8 mouse cellular contexts compared by ENCODE assay signal in the genomic region with DNA sequence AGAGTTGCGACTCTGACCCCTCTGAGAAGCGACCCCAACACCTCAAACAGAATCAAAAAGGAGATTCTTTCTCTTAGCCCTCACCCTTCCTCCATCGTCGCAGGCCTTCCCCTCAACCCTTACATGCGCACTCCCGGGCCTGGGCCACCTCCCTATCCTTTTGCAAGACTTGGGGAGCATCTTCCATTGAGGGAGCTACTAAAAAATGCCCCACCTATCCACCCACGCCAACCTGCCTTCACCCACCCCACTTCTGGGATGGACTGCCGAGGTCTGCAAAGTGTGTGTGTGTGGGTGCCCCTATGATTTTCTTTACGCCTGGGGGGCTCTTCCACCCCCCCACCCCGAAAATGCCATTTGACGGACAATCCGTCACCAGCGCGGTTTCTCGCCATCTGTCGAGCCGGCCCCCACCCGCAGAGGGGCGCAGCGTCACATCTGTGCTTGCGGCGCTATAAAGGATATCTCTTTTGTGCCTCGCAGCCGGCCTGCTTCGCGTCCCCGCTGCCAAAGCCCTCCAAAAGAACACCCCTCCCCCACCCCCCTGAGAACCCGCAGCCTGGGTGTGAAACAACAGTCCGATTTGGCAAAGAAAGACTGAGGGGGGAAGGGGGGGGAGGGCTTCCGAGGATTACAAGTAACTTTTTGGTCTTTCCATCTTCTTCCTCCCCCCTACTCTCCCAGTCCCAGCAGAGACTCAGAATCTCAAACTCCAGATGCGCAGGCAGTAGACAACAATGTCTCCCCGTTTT. TPM values are rescaled to one million over a fixed set of nuclear protein-coding genes. Genes with fewer than 3 reads are reported as not detected.
DNase-seq lines count a peak whose midpoint lies in the region; ATAC-seq and TF ChIP-seq lines count a peak whose summit lies in the region.

No protein-coding gene starts in this region.

- H3K9ac ChIP-seq in embryonic facial prominence, embryonic 13.5 days = no peak overlapping the region

- peak overlapping the region; percentile 57 for H3K4me2 ChIP-seq in embryonic facial prominence, embryonic 13.5 days

- intact Hi-C loops in left cerebral cortex, adult 2 months (cut with DNase I) = loop anchor here (5.0 to 10.0 kb wide), 7 partner anchors 60 to 470 kb away; no protein-coding TSS in a partner anchor

- no peaks in the 10 kb centered on the region for H3K36me3 ChIP-seq in embryonic facial prominence, embryonic 13.5 days
- H3K36me3 ChIP-seq in limb, embryonic 10.5 days = no peaks in the 10 kb centered on the region

- peak overlapping the region; percentile 72 for H3K4me3 ChIP-seq in left cerebral cortex, adult 2 months
- H3K4me3 ChIP-seq in embryonic facial prominence, embryonic 13.5 days = peak overlapping the region; percentile 31
- peak overlapping the region; percentile 33 for H3K4me3 ChIP-seq in limb, embryonic 10.5 days

- H3K27ac ChIP-seq in left cerebral cortex, adult 2 months = peak overlapping the region; percentile 86
- H3K27ac ChIP-seq in embryonic facial prominence, embryonic 13.5 days = no peak overlapping the region
- no peak overlapping the region for H3K27ac ChIP-seq in limb, embryonic 10.5 days

- peak; percentile 21 to 40 for DNase-seq in left cerebral cortex, adult 2 months (ENCODE audit: extremely low spot score in 1 of 2, low spot score in 2 of 2)
- no peak for DNase-seq in left cerebral cortex, adult 11 months (ENCODE audit: low spot score)
- DNase-seq in limb, embryonic 10.5 days (ENCODE audit: low spot score) = no peak
- DNase-seq in right cerebral cortex, postnatal 14 days = peak; percentile 50
- DNase-seq in spleen, postnatal 4 days (ENCODE audit: low spot score in 2 of 2) = no peak
- DNase-seq in kidney, adult 11 months = no peak
- DNase-seq in layer of hippocampus, adult 11-12 months (ENCODE audit: low spot score) = no peak

- no peak for TF ChIP-seq CTCF in left cerebral cortex, adult 2 months (IDR thresholded peaks at IDR 0.05)

- H3K9me3 ChIP-seq in embryonic facial prominence, embryonic 13.5 days = no peaks in the 10 kb centered on the region; the same call in 1 of the 2 replicates
- no peaks in the 10 kb centered on the region for H3K9me3 ChIP-seq in limb, embryonic 10.5 days (replicated peaks)

- H3K27me3 ChIP-seq in embryonic facial prominence, embryonic 13.5 days = peaks cover 58% of the 10 kb centered on the region
- H3K27me3 ChIP-seq in limb, embryonic 10.5 days (ENCODE audit: low read depth, poor library complexity, severe bottlenecking) = peaks cover 51% of the 10 kb centered on the region

- H3K4me1 ChIP-seq in embryonic facial prominence, embryonic 13.5 days = peaks cover 12% of the 10 kb centered on the region
- peaks cover 13% of the 10 kb centered on the region for H3K4me1 ChIP-seq in limb, embryonic 10.5 days

- ATAC-seq in embryonic facial prominence, embryonic 13.5 days (ENCODE audit: insufficient number of reproducible peaks, insufficient read depth, low FRiP score, low TSS enrichment, low read depth) = no peak

- WGBS in embryonic facial prominence, embryonic 13.5 days = 1% methylated on average over 32 of the region's 32 CpGs
- under 1% methylated on average over 32 of the region's 32 CpGs for WGBS in limb, embryonic 10.5 days

RNA-seq across cellular contexts. Expression of gene Srrm4, which starts 0.6 kb away (rescaled TPM):
- 10 to 100 TPM; 28.8 to 30.7 TPM for total RNA-seq in left cerebral cortex, adult 2 months (2021)
- 0.51 and 1.2 TPM in 2 replicates for polyA plus RNA-seq in embryonic facial prominence, embryonic 13.5 days (2015; fragmentation: Nextera tagmentation; extraction: Ambion mirVana)
- polyA plus RNA-seq in limb, embryonic 10.5 days (2016; fragmentation: Nextera tagmentation; extraction: Ambion mirVana) = 0.04 TPM in 1 of 2 replicates, not detected in the other

Comparison
In these comparisons a context has a peak if more than half of its experiments do, and no peak if none do; other contexts are left out.
1. DNase-seq: peak in left cerebral cortex, adult 2 months (2 of 2) and right cerebral cortex, postnatal 14 days (single experiment); none in left cerebral cortex, adult 11 months (single experiment), limb, embryonic 10.5 days (single experiment), spleen, postnatal 4 days (0 of 2), kidney, adult 11 months (single experiment) and layer of hippocampus, adult 11-12 months (single experiment).
2. Peak in every context shown above with its lines, with median percentiles within 50 percentile points of each other: H3K4me3 ChIP-seq.